Mouse (Mus musculus) kidney, postnatal 4 days (tissue): ENCODE data around the gene Fchsd2.
"Not testable (repeated sequence)": the region's sequence is repeated elsewhere in the genome, so short reads cannot be mapped to it uniquely, and the experiment has no call there.

Source experiments
- DNase-seq, 2 experiments: peaks; one replicate each; pipeline ENCODE4 v3.0.0; 2021; ENCODE audit warnings: mixed read lengths in 2 of 2

The Fchsd2 gene

GRCm38 (mm10) chr7:101114328-101114727 is 21.7 kb downstream of the Fchsd2 start:
- DNase-seq, result no peak

- DNase-seq, result no peak
These were observed 26.7 kb downstream of the Fchsd2 start for GRCm38 (mm10) chr7:101119391-101119790.

GRCm38 (mm10) chr7:101123579-101124347 is 31.1 kb downstream of the Fchsd2 start:
- no peak for DNase-seq

GRCm38 (mm10) chr7:101127737-101128136 is 35.1 kb downstream of the Fchsd2 start:
- DNase-seq, result no peak

GRCm38 (mm10) chr7:101128536-101128935 is 35.9 kb downstream of the Fchsd2 start:
- no peak for DNase-seq

- peak; percentile 17 to 49 for DNase-seq
These were observed 38.0 kb downstream of the Fchsd2 start for GRCm38 (mm10) chr7:101130646-101131045.

- peak in 1 of 2 experiments; percentile 10 for DNase-seq
These were observed 38.6 kb downstream of the Fchsd2 start for GRCm38 (mm10) chr7:101131281-101131680.

GRCm38 (mm10) chr7:101133591-101133990 is 40.9 kb downstream of the Fchsd2 start:
- no peak for DNase-seq

GRCm38 (mm10) chr7:101134117-101134516 is 41.5 kb downstream of the Fchsd2 start:
- no peak for DNase-seq

GRCm38 (mm10) chr7:101138819-101139218 is 46.2 kb downstream of the Fchsd2 start:
- no peak for DNase-seq

GRCm38 (mm10) chr7:101142907-101143306 is 50.2 kb downstream of the Fchsd2 start:
- DNase-seq, result no peak

GRCm38 (mm10) chr7:101144222-101144621 is 51.6 kb downstream of the Fchsd2 start:
- DNase-seq, result no peak

- no peak for DNase-seq
These were observed 56.4 kb downstream of the Fchsd2 start for GRCm38 (mm10) chr7:101149039-101149438.

- DNase-seq, result not testable (repeated sequence)
These were observed 62.2 kb downstream of the Fchsd2 start for GRCm38 (mm10) chr7:101154883-101155282.

GRCm38 (mm10) chr7:101155284-101155683 is 62.6 kb downstream of the Fchsd2 start:
- DNase-seq, result no peak

GRCm38 (mm10) chr7:101160266-101160665 is 67.6 kb downstream of the Fchsd2 start:
- DNase-seq, result no peak

GRCm38 (mm10) chr7:101162781-101163180 is 70.1 kb downstream of the Fchsd2 start:
- no peak for DNase-seq

GRCm38 (mm10) chr7:101163878-101164277 is 71.2 kb downstream of the Fchsd2 start:
- DNase-seq, result no peak

- DNase-seq, result no peak
These were observed 73.9 kb downstream of the Fchsd2 start for GRCm38 (mm10) chr7:101166568-101166967.

GRCm38 (mm10) chr7:101170482-101170881 is 77.8 kb downstream of the Fchsd2 start:
- DNase-seq, result peak; percentile 17 to 21

- DNase-seq, result no peak
These were observed 78.3 kb downstream of the Fchsd2 start for GRCm38 (mm10) chr7:101171002-101171401.

- DNase-seq, result no peak
These were observed 80.7 kb downstream of the Fchsd2 start for GRCm38 (mm10) chr7:101173331-101173730.

- DNase-seq, result no peak
These were observed 86.1 kb downstream of the Fchsd2 start for GRCm38 (mm10) chr7:101178751-101179150.

- DNase-seq, result no peak
These were observed 98.8 kb downstream of the Fchsd2 start for GRCm38 (mm10) chr7:101191326-101191969.
